Mouse (Mus musculus): ENCODE data around the gene 2310033P09Rik. TPM values are rescaled to one million over a fixed set of nuclear protein-coding genes. Genes with fewer than 3 reads are reported as not detected.

The 2310033P09Rik gene
- 26.2 and 28.5 TPM in 2 replicates for polyA plus RNA-seq (2015; fragmentation: Nextera tagmentation; extraction: Ambion mirVana)

GRCm38 (mm10) chr11:59208153-59208831, at the start of gene 2310033P09Rik:
Gene 2310033P09Rik, plus strand, starts transcription at chr11:59208321.

GRCm38 (mm10) chr11:59163255-59164236, 44.6 kb upstream of the 2310033P09Rik start, which contains the start of gene Iba57:
Gene Iba57, minus strand, starts transcription at chr11:59163739.

GRCm38 (mm10) chr11:59182864-59183331, 25.2 kb upstream of the 2310033P09Rik start, which contains the start of gene Gjc2:
Gene Gjc2, minus strand, starts transcription at chr11:59183213.

GRCm38 (mm10) chr11:59192059-59192386, 16.1 kb upstream of the 2310033P09Rik start, which contains the start of gene Guk1:
Gene Guk1, minus strand, starts transcription at chr11:59192212.

GRCm38 (mm10) chr11:59202081-59202995, 5.8 kb upstream of the 2310033P09Rik start, which contains the start of gene Mrpl55:
Gene Mrpl55, plus strand, starts transcription at chr11:59202486.

GRCm38 (mm10) chr11:59228122-59228953, 20.2 kb downstream of the 2310033P09Rik start, which contains the start of gene Arf1:
Gene Arf1, minus strand, starts transcription at chr11:59228270.

Other genes starting within 250 kb of the 2310033P09Rik start
- 16.3 and 17.6 TPM in 2 replicates for gene Trim11, start 230.2 kb upstream of the 2310033P09Rik start, polyA plus RNA-seq (2015; fragmentation: Nextera tagmentation; extraction: Ambion mirVana)
- 0.27 and 0.68 TPM in 2 replicates for gene Obscn, start 71.9 kb upstream of the 2310033P09Rik start, polyA plus RNA-seq (2015; fragmentation: Nextera tagmentation; extraction: Ambion mirVana)
- 6.6 and 7.1 TPM in 2 replicates for gene Iba57, start 44.6 kb upstream of the 2310033P09Rik start, polyA plus RNA-seq (2015; fragmentation: Nextera tagmentation; extraction: Ambion mirVana)
- gene Gjc2, start 25.1 kb upstream of the 2310033P09Rik start, polyA plus RNA-seq (2015; fragmentation: Nextera tagmentation; extraction: Ambion mirVana): 0.55 and 1.5 TPM in 2 replicates
- 277 and 283 TPM in 2 replicates for gene Guk1, start 16.1 kb upstream of the 2310033P09Rik start, polyA plus RNA-seq (2015; fragmentation: Nextera tagmentation; extraction: Ambion mirVana)
- 116 and 117 TPM in 2 replicates for gene Mrpl55, start 5.8 kb upstream of the 2310033P09Rik start, polyA plus RNA-seq (2015; fragmentation: Nextera tagmentation; extraction: Ambion mirVana)
- gene Arf1, start 19.9 kb downstream of the 2310033P09Rik start, polyA plus RNA-seq (2015; fragmentation: Nextera tagmentation; extraction: Ambion mirVana): 573 and 620 TPM in 2 replicates
- gene Wnt3a, start 82.4 kb downstream of the 2310033P09Rik start, polyA plus RNA-seq (2015; fragmentation: Nextera tagmentation; extraction: Ambion mirVana): not detected in 2 replicates
- 2.4 and 3.3 TPM in 2 replicates for gene Wnt9a, start 98.6 kb downstream of the 2310033P09Rik start, polyA plus RNA-seq (2015; fragmentation: Nextera tagmentation; extraction: Ambion mirVana)
- not detected in 2 replicates for gene Prss38, start 167.3 kb downstream of the 2310033P09Rik start, polyA plus RNA-seq (2015; fragmentation: Nextera tagmentation; extraction: Ambion mirVana)
- gene Jmjd4, start 241.7 kb downstream of the 2310033P09Rik start, polyA plus RNA-seq (2015; fragmentation: Nextera tagmentation; extraction: Ambion mirVana): 24.2 and 24.3 TPM in 2 replicates
- gene Snap47, start 242.9 kb downstream of the 2310033P09Rik start, polyA plus RNA-seq (2015; fragmentation: Nextera tagmentation; extraction: Ambion mirVana): 539 and 570 TPM in 2 replicates

Measured in neural tube, postnatal 0 days (tissue).